24 mouse cellular contexts compared by ENCODE assay signal in genomic region chr4:33052055-33052454, GRCm38 (mm10). TPM values are rescaled to one million over a fixed set of nuclear protein-coding genes. Genes with fewer than 3 reads are reported as not detected.
A peak's percentile ranks its signal among the peaks of the same experiment; 100 is the strongest.
DNase-seq lines count a peak whose midpoint lies in the region; ATAC-seq and TF ChIP-seq lines count a peak whose summit lies in the region.
"Had no signal": no experiment of that assay in that cellular context is flagged by ENCODE, and none has a peak within 500 bp of the region (broad histone marks: within the 10 kb centered on the region; RNA-seq: fewer than 3 reads in every experiment).

No protein-coding gene starts in this region.

- ATAC-seq in frontal cortex, adult (ENCODE audit: low TSS enrichment): peak; percentile 55
- ATAC-seq: forebrain, embryonic 14.5 days had no signal

- no peak for TF ChIP-seq CTCF in layer of hippocampus, adult 2 months (conservative IDR thresholded peaks at IDR 0.05)

- DNase-seq in frontal cortex, postnatal 25 days (ENCODE audit: low spot score in 2 of 2): no peak
- peak; percentile 49 to 63 for DNase-seq in layer of hippocampus, adult 2 months (ENCODE audit: low spot score in 2 of 2)
- no peak for DNase-seq in layer of hippocampus, postnatal 25 days (ENCODE audit: extremely low spot score in 1 of 2, low spot score in 1 of 2)
- peak; percentile 37 for DNase-seq in right cerebral cortex, adult 18-20 months
- DNase-seq in right cerebral cortex, postnatal 14 days: no peak
- peak; percentile 50 for DNase-seq in telencephalon, adult 2 months (ENCODE audit: low read depth, low spot score)
- DNase-seq in cerebellum, postnatal 4 days (ENCODE audit: low spot score in 2 of 2): no peak
- DNase-seq: cerebellum, adult 11-12 months; cerebellum, adult 8-10 months; cerebellum, postnatal 36 days; gastrocnemius, postnatal 10 days; gastrocnemius, postnatal 36 days; heart, adult 2 months had no signal

- H3K27ac ChIP-seq in layer of hippocampus, adult 2 months: peak overlapping the region; percentile 82
- H3K27ac ChIP-seq: embryonic facial prominence, embryonic 12.5 days; embryonic facial prominence, embryonic 15.5 days; heart, adult 2 months; hindbrain, embryonic 12.5 days; hindbrain, embryonic 15.5 days had no signal

- no peak overlapping the region for H3K4me3 ChIP-seq in layer of hippocampus, adult 2 months
- H3K4me3 ChIP-seq: embryonic facial prominence, embryonic 12.5 days; embryonic facial prominence, embryonic 15.5 days; heart, adult 2 months; hindbrain, embryonic 12.5 days; hindbrain, embryonic 15.5 days had no signal

RNA-seq across cellular contexts. Expression of gene Gabrr2, which starts 10.7 kb away (rescaled TPM):
- under 1 TPM; 0.32 to 0.72 TPM for total RNA-seq in layer of hippocampus, adult 2 months (2021)
- under 1 TPM; 0.39 to 0.52 TPM for total RNA-seq in layer of hippocampus, postnatal 25 days (2021)
- total RNA-seq: adrenal gland, adult 2 months; adrenal gland, postnatal 4 days; forebrain, postnatal 0 days; granulocyte monocyte progenitor cell, adult 5-6 weeks; hematopoietic stem cell, adult 5-6 weeks had no signal

RNA-seq across cellular contexts. Expression of gene Ube2j1, which starts 20.8 kb away (rescaled TPM):
- total RNA-seq in layer of hippocampus, adult 2 months (2021): 10 to 100 TPM; 93.4 to 94.8 TPM
- 100 to 1,000 TPM in 1 of 2 experiments, 10 to 100 TPM in 1; 97.2 to 101 TPM for total RNA-seq in layer of hippocampus, postnatal 25 days (2021)

Comparison
In these comparisons a context has a peak if more than half of its experiments do, and no peak if none do; other contexts are left out.
1. DNase-seq: peak in layer of hippocampus, adult 2 months (2 of 2), right cerebral cortex, adult 18-20 months (single experiment) and telencephalon, adult 2 months (single experiment); none in frontal cortex, postnatal 25 days (0 of 2), layer of hippocampus, postnatal 25 days (0 of 2), right cerebral cortex, postnatal 14 days (single experiment) and cerebellum, postnatal 4 days (0 of 2).